Mouse (Mus musculus): ENCODE measurements around the gene Fgf11. TPM values are rescaled to one million over a fixed set of nuclear protein-coding genes. Genes with fewer than 3 reads are reported as not detected.

Gene Fgf11
- total RNA-seq (2022), result 1 to 10 TPM; 2.5 to 5.8 (median 4.0) TPM

DNA sequence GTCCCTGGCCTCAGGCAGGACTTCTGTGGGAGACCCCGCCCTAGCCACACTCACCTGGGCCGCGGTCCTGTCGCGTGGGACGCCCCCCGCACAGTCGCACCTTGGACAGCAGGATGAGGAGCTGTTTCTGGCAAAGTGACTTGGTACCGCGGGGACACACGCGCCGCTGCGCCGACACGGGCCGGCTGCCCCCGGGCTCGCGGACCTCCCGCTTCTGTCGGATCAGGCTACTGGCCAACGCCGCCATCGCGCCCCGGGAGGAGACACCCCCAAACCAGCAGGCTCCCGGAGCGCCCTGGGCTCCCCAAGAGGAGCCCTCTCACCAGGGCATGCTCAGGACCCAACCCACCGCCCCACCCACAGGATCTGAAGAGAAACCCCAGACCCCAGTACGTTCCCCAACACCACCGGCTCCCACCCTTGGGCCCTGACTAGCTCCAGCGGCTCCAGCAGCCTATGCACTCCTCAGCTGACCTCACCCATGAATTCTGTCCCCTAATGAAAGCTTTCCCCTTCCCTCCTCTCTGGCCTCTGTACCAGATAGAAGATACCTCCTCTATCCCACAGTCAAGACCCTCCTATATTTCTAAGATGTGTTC, at the start of gene Fgf11:
Gene Fgf11, minus strand, starts transcription at position 479 of the 599 bp plus-strand sequence.
- DNase-seq (ENCODE audit: low spot score in 2 of 2), result no peak

DNA sequence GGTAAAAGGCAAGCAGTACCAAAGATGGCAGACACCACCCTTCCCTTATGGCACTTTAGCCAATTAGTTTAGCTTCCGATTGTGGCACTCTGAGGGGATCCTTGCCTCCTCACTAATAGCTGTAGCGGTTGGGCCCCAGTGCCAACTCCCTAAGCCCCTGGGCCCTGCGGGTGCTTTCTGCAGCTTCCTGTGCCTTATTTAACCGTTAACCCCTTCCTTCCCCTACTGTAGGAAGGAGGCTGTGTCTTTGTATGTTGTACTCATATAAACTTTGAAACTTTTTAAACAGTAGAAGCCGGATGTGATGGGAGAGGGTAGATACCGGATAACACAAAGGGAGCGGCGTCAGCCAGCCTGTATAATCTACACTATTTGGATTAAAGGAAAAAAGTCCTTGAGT, 49.1 kb upstream of the Fgf11 start:
- DNase-seq (ENCODE audit: low spot score in 2 of 2), result no peak

DNA sequence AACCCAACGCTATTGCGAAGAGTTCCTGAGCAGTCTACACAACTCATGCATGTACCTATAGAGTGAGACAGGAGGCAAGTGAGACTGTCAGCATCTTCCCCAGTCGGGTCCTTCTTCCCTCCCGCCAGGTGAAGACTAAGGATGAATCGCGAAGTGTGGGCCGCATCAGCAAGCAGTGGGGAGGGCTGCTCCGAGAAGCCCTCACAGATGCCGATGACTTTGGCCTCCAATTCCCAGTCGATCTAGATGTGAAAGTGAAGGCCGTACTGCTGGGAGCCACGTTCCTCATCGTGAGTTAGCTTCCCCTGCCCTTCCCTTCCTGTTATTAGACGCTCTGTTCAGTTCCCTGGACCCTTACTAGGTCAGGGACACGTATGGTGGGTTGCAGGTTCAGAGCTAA, 48.2 kb upstream of the Fgf11 start:
- DNase-seq (ENCODE audit: low spot score in 2 of 2), result no peak

DNA sequence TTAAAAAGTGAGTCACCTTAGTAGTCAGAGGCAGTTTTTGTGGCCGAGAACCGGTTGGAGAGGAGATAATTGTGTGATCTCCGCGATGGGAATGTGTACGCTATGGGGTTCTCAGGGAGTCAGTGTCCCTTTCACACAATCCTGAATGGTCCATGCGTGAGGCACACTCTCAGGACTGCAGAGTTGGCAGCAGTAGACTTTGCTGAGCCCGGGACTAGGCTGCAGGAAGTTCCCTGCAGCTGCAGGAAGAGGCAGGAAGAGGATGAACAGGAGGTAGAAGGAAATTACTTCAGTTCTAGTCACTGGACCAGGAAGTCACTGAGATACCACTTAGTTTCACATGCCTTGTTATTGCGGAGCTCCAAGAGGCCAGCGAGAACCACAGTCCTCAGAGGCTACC, 47.5 kb upstream of the Fgf11 start:
- DNase-seq (ENCODE audit: low spot score in 2 of 2), result no peak

DNA sequence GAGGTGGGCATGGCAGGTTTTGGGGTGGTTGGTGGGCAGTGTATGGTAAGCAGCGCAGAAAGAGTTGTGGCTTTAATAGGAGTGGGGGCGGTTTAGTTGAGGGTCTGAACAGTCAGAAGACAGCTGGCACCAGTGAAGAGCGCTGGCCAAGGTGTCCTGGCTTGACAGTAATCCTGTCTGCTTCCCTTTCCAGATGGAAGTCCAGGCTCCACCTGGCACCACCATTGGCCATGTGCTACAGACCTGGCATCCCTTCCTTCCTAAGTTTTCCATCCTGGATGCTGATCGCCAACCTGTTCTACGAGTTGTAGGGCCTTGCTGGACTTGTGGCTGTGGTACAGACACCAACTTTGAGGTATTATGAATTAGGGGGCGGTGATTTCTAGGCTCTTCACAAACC, 46.4 kb upstream of the Fgf11 start:
- no peak for DNase-seq (ENCODE audit: low spot score in 2 of 2)

DNA sequence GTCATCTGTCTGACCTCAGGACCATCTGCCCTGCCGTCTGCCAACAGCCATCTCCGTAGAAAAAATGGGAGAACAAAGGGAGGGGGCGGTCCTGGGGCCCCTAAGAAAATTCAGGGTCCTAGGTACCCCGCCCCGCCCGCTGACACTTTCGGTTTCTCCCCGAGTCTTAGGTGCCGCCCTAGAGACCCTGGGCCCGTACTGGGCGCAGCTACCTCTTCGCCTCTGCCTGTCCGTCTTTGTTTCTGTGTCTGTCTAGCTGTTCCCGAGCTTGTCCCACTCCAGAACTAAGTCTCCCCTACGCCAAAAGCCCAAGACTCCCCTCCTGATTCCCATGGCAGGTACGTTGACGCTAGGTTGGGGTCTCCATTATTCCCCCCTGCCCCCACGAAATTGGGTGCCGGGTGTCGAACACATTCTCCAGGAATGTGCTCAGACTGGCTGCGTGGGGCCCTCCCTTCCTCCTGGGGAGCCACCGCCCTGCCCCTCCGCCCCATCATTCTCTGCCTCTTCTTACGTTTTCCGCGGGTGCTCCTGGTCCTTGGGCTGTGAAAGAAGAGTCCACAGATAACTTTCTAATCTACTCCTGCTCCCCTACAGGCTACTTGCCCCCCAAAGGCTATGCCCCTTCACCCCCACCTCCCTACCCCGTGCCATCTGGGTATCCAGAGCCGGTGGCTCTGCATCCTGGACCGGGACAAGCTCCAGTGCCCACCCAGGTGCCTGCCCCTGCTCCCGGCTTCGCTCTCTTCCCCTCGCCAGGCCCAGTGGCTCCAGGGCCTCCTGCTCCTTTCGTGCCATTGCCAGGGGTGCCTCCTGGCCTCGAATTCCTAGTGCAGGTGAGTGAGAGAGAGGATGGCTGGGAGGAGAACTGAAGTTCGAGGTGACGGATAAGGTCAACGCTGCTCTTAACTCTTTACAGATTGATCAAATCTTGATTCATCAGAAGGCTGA, 45.4 kb upstream of the Fgf11 start:
- DNase-seq (ENCODE audit: low spot score in 2 of 2), result no peak

DNA sequence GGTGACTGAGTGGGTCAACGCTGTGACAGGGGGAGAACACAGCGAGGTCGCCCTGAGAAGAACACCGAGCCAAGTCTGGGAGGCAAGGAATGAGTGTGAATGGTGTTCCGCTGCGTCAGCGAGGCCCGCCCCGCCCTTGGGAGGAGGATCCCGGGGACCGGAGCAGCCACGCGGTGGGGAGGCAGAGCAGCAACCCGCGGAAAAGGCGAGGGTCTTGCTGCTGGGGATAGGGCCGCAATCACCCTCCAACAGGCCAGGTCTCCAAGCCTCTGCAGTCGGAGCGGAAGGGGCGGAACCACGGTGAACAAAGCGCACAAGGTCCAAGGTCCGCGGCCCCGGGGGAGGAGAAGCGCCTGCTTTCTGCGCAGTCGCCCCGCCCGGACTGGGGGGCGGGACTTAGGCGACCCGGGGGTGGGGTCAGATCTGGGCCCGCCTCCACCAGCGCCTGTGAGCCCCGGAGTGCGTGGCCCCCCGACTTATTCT, 44.6 kb upstream of the Fgf11 start, which contains the start of gene Plscr3:
Gene Plscr3, plus strand, starts transcription at position 179 of the 483 bp plus-strand sequence.
- peak; percentile 86 to 88 for DNase-seq (ENCODE audit: low spot score in 2 of 2)

DNA sequence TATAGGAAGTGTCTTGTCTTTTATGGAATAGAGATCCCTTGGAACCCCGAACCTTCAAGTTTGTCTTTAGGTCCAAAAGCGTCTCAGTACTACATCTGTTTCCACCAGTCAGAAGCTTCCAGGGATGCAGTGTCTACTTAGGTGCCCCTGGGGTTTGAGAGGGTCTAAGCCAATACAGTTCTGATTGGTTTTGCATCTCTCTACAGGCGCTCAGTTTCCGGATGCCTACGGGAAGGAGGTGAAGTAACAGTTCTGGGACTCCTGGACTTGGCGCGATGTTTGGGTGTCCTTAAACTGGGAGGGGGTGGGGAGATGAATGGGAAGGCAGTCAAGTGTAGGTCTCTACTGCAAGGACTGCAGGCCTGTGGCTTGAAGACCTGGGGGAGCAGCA, 37.1 kb upstream of the Fgf11 start:
- no peak for DNase-seq (ENCODE audit: low spot score in 2 of 2)

DNA sequence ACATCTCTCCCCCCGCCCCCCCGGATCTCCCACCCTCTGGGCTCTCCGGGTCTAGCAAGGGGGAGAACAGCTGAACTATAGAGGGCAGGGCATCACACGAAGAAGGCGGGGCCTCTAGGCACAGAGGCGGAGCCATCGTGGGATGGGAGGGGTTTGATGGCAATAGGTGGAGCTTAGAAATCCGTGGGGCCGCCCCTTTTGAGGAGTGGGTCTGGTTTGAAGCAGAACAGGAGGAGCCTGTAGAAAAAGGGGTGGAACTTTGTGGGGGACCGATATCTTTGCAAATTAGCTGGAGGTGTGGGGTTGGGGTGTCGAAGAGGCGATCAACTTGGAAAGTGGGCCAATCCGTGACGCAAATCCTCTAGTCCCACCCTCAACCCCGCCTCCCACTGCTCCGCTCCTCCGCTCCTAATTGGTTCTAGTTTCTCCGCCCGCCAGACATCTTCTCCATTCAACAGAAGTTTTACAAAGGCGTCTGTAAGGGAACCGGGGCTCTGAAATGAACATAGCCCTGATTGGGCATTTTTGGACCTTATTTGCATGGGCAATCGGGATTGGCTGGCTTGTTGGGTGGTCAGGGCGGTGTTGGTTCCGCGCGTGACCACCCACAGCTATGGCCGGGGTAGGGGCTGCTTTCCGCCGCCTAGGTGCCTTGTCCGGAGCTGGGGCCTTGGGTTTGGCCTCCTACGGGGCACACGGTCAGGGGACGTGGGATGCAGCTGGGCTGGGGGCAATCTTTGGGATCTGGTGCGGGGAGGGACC, 36.5 kb upstream of the Fgf11 start, which contains the start of gene Tmem256:
Gene Tmem256, plus strand, starts transcription at position 563 of the 762 bp plus-strand sequence.
- peak; percentile 94 to 95 for DNase-seq (ENCODE audit: low spot score in 2 of 2)

DNA sequence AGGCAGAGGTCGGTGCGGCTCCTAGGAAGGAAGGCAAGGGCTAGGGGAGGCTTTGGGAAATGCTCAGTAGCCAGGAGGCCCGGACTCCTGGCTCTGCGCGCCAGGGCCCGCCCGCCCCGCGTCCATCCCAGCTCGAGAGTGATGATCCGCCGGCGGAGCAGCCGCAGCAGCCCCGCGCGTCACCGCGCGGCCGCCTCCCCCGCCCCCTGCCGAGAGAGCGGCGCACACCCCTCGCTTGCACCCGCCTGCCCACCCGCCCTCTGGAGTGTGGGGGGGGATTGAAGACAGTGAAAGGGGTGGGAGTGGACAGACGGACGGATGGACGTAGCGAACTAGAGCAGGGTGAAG, 35.9 kb upstream of the Fgf11 start, which contains the start of gene Nlgn2:
Gene Nlgn2, minus strand, starts transcription at position 181 of the 348 bp plus-strand sequence.
- DNase-seq (ENCODE audit: low spot score in 2 of 2), result no peak

DNA sequence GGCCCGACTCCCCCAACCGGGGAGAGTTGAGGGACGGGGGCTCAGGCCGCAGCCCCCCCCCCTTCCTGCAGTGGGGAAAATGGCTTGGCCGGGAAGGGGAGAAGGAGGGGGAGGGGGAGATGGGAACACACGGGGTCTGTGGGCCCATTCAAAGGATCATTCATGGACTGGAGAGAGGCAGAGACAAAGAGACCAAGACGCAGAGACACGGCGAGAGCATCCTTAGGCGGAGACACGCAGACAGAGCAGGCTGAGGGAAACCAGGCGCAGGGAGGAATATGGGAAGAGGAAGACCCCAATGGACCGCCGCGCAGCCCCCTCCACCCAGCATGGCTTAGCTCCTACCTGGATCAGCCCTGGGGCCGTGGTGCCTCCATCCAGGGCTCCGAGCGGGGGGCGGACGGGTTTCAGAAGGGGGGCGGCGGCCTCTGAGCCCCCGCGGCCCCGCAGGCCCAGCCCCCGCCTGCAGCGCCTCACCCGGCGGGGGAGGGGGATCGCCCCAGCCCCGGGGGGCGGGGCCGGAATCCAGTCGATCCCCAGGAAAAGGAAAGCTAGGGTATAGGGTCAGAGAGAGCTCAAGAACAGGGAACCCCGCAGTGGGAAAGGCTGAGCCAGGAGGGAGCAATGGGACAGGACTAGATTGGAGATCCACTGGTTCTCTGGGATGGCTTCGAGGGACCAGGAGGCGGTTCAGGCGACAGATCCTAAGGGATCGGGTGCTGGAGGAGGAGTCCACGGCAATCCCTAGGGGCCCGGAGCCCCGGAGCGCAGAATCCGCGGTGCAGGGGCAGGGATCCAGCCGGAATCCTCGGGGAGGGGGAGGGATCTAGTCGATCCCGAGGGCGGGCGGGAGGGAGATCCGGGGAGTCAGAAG, 35.3 kb upstream of the Fgf11 start:
- peak; percentile 17 to 46 for DNase-seq (ENCODE audit: low spot score in 2 of 2)

DNA sequence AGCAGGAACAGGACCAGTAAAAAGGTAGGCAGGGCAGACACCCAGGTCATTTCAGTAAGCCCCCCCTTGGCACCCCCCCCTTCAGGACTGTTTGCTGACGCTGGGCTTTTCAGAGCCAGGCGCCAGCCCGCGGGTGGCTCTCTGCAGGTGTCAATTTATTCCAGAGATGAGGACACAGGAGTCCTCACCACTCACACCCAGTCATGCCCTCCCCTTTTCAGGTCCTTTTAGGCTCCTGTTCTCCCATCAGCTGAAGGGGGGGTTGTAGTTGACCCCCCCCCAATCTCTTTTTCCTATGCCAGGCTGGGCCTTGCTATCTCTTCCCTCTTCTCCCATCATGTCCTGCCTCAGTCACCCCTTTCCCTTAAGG, 34.3 kb upstream of the Fgf11 start:
- no peak for DNase-seq (ENCODE audit: low spot score in 2 of 2)

DNA sequence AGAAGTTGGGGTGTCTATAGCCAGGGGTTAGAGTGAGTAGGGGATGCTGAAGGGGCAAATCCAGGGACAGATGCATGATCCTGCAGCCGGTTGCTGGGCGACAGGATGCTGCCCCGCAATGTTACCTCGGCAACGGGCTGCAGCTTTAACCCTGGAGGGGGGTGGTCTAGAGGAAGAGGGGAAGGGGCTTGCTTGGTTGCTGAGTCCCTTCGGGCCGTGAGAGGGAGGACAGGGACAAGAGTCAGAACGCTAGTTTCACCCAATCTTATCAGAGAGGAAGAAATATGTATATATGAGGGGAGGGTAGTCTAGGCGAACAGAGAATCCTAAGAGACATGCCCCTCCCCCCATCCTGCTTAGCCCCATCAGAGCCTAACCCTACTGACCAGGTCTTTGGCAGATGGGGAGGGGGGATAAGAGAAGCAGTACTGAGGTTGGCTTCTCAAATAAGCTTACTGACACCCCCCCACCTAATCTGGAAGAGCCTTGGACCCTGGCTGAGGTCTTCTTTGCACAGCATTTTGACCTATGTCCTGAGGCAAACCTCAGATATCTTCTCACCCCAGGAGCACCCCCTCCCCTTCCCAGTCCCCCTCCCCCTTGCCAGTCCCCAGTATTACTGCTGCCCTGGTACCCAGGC, 33.8 kb upstream of the Fgf11 start:
- no peak for DNase-seq (ENCODE audit: low spot score in 2 of 2)

DNA sequence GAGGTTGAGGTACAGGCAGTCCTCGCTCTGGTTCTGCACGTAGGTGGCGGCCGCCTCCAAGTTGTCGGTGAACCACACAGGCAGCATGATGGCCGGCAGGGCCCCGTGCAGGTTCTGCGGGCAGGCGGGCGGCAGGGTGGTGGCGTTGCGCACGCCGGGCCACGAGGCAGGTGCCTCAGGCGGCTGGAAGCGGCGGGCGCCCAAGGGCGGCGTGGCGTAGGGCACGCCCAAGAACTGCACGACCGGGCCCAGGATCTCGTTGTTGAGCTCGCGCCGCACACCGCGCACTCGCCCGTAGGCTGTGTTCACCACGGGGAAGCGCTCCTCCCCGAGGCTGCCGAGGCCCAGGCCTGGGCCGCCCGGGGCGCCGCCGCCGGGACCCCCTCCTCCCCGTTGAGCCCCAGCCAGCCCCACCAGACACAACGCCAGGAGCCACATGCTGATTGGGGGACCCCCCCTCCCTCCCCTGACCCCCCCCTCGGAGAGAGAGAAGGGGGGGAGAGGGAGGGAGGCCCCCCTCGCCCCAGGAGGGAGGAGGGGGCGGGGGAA, 32.4 kb upstream of the Fgf11 start:
- DNase-seq (ENCODE audit: low spot score in 2 of 2), result no peak

DNA sequence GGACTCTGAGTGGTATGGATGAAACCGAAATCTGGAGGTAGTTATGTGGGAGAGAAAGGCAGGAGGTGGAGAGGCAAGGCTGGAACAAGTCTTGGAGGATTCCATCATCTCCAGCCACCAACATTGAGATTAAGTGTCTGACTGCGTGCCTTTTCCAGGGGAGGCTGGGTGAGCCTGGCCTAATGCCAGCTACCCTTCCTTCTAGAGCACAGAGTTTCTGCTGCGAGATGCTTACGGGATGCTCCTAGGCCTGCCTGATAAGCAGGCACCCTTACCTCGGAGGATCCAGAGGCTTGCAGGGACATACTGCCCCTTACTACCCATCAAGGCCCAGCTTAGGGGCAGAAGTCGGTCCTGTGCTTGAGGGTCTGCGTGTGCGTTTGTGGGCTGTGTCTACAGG, 31.9 kb upstream of the Fgf11 start:
- no peak for DNase-seq (ENCODE audit: low spot score in 2 of 2)

DNA sequence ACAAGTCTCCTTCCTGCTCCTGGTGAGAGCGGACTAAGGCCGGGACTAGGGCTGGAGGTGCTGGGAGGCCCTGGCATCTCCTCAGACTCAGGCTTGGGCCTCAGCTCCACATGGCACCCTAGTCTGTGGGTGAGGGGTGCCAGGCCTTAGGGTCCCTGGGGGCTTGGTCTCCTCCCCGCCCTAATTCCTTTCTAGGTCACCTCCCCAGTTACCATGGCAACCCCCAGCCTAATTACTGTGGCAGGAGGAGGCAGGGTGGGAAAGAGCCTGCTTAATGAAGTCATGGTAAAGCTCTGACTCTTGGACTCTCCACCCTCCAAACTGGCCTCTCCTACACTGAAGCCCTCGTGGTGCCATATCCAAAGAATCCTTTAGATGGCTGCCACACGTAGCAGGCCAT, 27.2 kb upstream of the Fgf11 start:
- DNase-seq (ENCODE audit: low spot score in 2 of 2), result no peak

DNA sequence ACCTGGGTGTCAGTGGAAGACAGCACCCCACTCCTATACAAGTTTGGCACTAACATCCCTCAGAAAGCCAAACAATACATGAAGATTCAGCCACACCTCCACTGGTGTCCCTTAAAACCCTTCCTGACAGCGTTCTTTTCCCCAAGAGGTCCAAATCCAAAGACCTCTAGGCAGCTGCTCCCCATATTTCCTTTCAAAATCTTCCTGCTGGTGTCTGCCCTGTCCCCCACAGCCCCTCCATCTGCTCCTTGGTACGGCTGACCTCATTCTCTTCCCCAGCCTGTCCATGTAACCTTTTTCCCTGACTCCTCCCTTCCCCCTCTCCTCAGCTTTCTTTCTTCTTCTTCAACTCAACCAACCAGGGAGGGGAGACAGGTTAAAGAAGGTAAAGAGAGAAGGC, 21.8 kb upstream of the Fgf11 start:
- DNase-seq (ENCODE audit: low spot score in 2 of 2), result no peak

DNA sequence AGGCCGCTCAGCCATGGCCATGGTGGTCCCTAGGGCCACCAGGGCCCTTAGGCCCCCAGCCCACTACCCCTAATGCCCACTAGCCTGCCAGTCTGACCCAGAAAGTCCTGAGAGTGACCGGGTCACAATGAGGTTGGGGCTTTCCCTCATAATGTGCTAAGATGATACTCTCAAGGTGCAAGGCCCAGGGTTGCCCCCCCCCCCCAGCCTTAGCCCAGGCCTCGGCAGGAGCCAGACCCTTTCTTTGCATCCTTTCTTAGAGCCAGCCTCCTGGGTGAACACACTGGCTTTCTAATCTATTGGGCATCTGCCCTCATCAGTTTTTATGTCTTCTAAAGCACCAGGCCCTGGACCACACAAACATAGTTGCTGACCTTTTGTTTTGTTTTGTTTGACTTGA, 20.4 kb upstream of the Fgf11 start, which contains the start of gene Spem1:
Gene Spem1, minus strand, starts transcription at position 101 of the 400 bp plus-strand sequence.
- DNase-seq (ENCODE audit: low spot score in 2 of 2), result no peak

DNA sequence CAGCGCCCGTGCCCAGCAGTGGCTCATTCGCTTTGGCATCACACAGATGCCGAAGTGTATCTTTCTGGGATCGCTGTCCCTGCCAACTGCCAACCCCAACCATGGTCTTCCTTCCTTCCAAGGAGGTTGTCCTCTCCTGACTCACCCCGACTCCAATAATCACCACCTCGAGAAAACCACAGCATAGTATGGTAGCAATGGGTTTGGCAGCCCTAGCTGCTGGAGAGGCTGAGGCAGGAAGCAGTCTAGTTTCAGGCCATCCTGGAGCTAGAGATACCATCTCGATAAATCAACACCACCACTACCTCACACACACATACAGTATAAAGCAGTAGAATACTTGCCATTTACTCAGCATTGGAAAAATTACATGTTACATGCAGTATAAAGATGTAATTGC, 17.2 kb upstream of the Fgf11 start:
- DNase-seq (ENCODE audit: low spot score in 2 of 2), result no peak

DNA sequence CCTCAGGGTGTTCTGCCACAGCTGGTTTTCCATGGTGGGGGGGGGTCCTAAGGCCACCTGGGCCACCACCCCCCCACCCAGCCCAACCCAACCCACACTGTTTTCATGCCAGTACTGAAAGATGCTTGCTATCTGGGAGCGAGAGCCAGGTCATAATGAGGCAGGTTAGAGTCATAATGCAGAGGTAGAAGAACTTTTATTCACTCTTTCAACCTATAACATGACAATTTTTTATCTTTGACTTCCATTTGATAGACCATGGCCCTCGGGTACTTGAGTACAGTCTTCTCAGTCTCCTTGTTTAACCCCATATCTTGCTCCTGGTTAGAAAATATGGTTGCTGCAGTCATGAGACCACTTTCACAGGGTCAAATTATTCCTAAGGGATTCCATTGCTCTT, 16.7 kb upstream of the Fgf11 start, which contains the start of gene Spem2:
Gene Spem2, minus strand, starts transcription at position 101 of the 400 bp plus-strand sequence.
- DNase-seq (ENCODE audit: low spot score in 2 of 2), result no peak

Data from gastrocnemius, adult 8-10 months (tissue).